Mouse (Mus musculus) lung, adult 2 months (tissue): Measurements from ENCODE around the gene Hmcn1.

Source experiments
- CTCF ChIP-seq: fragments of 200-500 bp; IDR thresholded peaks from 2 replicates; pipeline ENCODE4 v1.5.1; 2011; ENCODE audit warnings: mild to moderate bottlenecking, low read length, control low read depth; ENCODE audit not compliant: insufficient read depth
- POLR2A ChIP-seq: fragments of 200-500 bp; IDR thresholded peaks from 2 replicates; pipeline ENCODE4 v1.6.1; 2011; ENCODE audit warnings: low read depth, mild to moderate bottlenecking, control low read depth, low read length, borderline replicate concordance; ENCODE audit errors: extremely low read depth

- TF ChIP-seq POLR2A (no peak), CTCF (no peak)
Observed at GRCm38 (mm10) chr1:150813381-150813780, 179.9 kb downstream of the Hmcn1 start.
